ENCODE assay signal across 19 mouse cellular contexts in genomic region chr17:5407030-5407429, GRCm38 (mm10). TPM values are rescaled to one million over a fixed set of nuclear protein-coding genes. Genes with fewer than 3 reads are reported as not detected.
A peak's percentile ranks its signal among the peaks of the same experiment; 100 is the strongest.
DNase-seq lines count a peak whose midpoint lies in the region; ATAC-seq and TF ChIP-seq lines count a peak whose summit lies in the region.
"Had no signal": no experiment of that assay in that cellular context is flagged by ENCODE, and none has a peak within 500 bp of the region (broad histone marks: within the 10 kb centered on the region; RNA-seq: fewer than 3 reads in every experiment).

No protein-coding gene starts in this region.

- H3K27me3 ChIP-seq in heart, embryonic 13.5 days (replicated peaks) = peaks cover 44% of the 10 kb centered on the region
- no peaks in the 10 kb centered on the region for H3K27me3 ChIP-seq in kidney, postnatal 0 days (ENCODE audit: insufficient read depth, low read length)
- H3K27me3 ChIP-seq in MEL (ENCODE audit: control insufficient read depth in 1 of 2, insufficient read depth in 2 of 2, low read length in 2 of 2) = no peaks in the 10 kb centered on the region
- H3K27me3 ChIP-seq in liver, embryonic 13.5 days = peaks cover 14% of the 10 kb centered on the region; the same call in 1 of the 2 replicates
- H3K27me3 ChIP-seq: CH12.LX had no signal

- H3K4me3 ChIP-seq in heart, embryonic 13.5 days = peak overlapping the region; percentile 16; the same call in 1 of the 2 replicates
- H3K4me3 ChIP-seq in kidney, postnatal 0 days (replicated peaks; ENCODE audit: low read depth, low read length) = no peak overlapping the region
- peak overlapping the region; percentile 55 to 57 for H3K4me3 ChIP-seq in MEL (ENCODE audit: control insufficient read depth in 1 of 2, insufficient read depth in 1 of 2, low read depth in 2 of 2, low read length in 2 of 2)
- H3K4me3 ChIP-seq in liver, embryonic 13.5 days (replicated peaks) = no peak overlapping the region
- H3K4me3 ChIP-seq: limb, embryonic 15.5 days; midbrain, embryonic 12.5 days had no signal

- H3K9ac ChIP-seq in heart, embryonic 13.5 days = no peak overlapping the region
- H3K9ac ChIP-seq in kidney, postnatal 0 days (ENCODE audit: low read depth, low read length) = no peak overlapping the region
- peak overlapping the region; percentile 72 for H3K9ac ChIP-seq in MEL (ENCODE audit: control insufficient read depth, low read depth, low read length, poor library complexity, severe bottlenecking)
- H3K9ac ChIP-seq in liver, embryonic 13.5 days = no peak overlapping the region
- H3K9ac ChIP-seq: limb, embryonic 15.5 days; midbrain, embryonic 12.5 days had no signal

- H3K4me2 ChIP-seq in heart, embryonic 13.5 days = peak overlapping the region; percentile 47
- H3K4me2 ChIP-seq in kidney, postnatal 0 days (ENCODE audit: low read length) = peak overlapping the region; percentile 16; the same call in 1 of the 2 replicates
- H3K4me2 ChIP-seq in liver, embryonic 13.5 days = peak overlapping the region; percentile 39; the same call in 1 of the 2 replicates
- H3K4me2 ChIP-seq: limb, embryonic 15.5 days; midbrain, embryonic 12.5 days had no signal

- TF ChIP-seq POLR2A in MEL (IDR thresholded peaks at IDR 0.05; ENCODE audit: control insufficient read depth in 1 of 2, insufficient read depth in 1 of 2, low read depth in 1 of 2, low read length in 2 of 2, poor library complexity in 1 of 2) = no peak

- peaks cover 21% of the 10 kb centered on the region for H3K79me2 ChIP-seq in MEL (ENCODE audit: control insufficient read depth, insufficient read depth, low read length, poor library complexity)

- no peak overlapping the region for H3K27ac ChIP-seq in heart, embryonic 13.5 days (replicated peaks)
- H3K27ac ChIP-seq in kidney, postnatal 0 days = no peak overlapping the region
- H3K27ac ChIP-seq in MEL (ENCODE audit: control insufficient read depth, low read depth, low read length) = peak overlapping the region; percentile 73
- H3K27ac ChIP-seq in liver, embryonic 13.5 days = peak overlapping the region; percentile 48; the same call in 1 of the 2 replicates
- H3K27ac ChIP-seq: limb, embryonic 15.5 days; midbrain, embryonic 12.5 days had no signal

- TF ChIP-seq CTCF in kidney, postnatal 0 days (IDR thresholded peaks at IDR 0.05; ENCODE audit: low read depth) = no peak
- TF ChIP-seq CTCF in MEL (IDR thresholded peaks at IDR 0.05 in 2 of 3, conservative IDR thresholded peaks at IDR 0.05 in 1 of 3; ENCODE audit: control insufficient read depth in 1 of 3, insufficient read depth in 1 of 3, low read depth in 2 of 3, low read length in 3 of 3, poor library complexity in 1 of 3, severe bottlenecking in 1 of 3) = no peak

- H3K4me1 ChIP-seq in heart, embryonic 13.5 days = peaks cover 30% of the 10 kb centered on the region
- 0 out of 2 replicates have a peak, but pooled peaks cover 4% of the 10 kb centered on the region for H3K4me1 ChIP-seq in kidney, postnatal 0 days (replicated peaks; ENCODE audit: insufficient read depth, low read length)
- H3K4me1 ChIP-seq in MEL (ENCODE audit: control insufficient read depth in 1 of 2, insufficient read depth in 2 of 2, low read length in 2 of 2) = peaks cover 4 to 34% of the 10 kb centered on the region in 2 experiments; a peak in 3 of 4 replicates
- H3K4me1 ChIP-seq in liver, embryonic 13.5 days (replicated peaks) = peaks cover 32% of the 10 kb centered on the region

- no peak for DNase-seq in heart, postnatal 14 days
- no peak for DNase-seq in kidney, postnatal 0 days (ENCODE audit: low spot score)
- no peak for DNase-seq in kidney, postnatal 14 days
- peak; percentile 65 for DNase-seq in MEL (ENCODE audit: low read depth, low spot score)
- no peak for DNase-seq in liver, embryonic 13.5 days
- DNase-seq in cerebellum, adult 11 months = no peak
- DNase-seq in adrenal gland, postnatal 4 days (ENCODE audit: low spot score in 2 of 2) = no peak
- DNase-seq: adrenal gland, postnatal 10 days; cerebellum, adult 9-10 months; gastrocnemius, postnatal 10 days; heart, postnatal 36 days; lung, postnatal 36 days; spleen, adult 18-20 months had no signal

- TF ChIP-seq RAD21 in MEL (IDR thresholded peaks at IDR 0.05; ENCODE audit: low read depth, low read length) = no peak

- intact Hi-C loops in heart, postnatal 14 days (cut with DNase I) = no loop called here

- no peak for ATAC-seq in heart, embryonic 13.5 days (ENCODE audit: extremely low read depth, insufficient number of reproducible peaks, low FRiP score, low TSS enrichment)
- ATAC-seq in kidney, postnatal 0 days (replicated peaks; ENCODE audit: low FRiP score, low read depth) = no peak
- ATAC-seq in liver, embryonic 13.5 days (ENCODE audit: low read depth) = no peak

- TF ChIP-seq EP300 in MEL (IDR thresholded peaks at IDR 0.05; ENCODE audit: low read depth in 1 of 2, low read length in 2 of 2) = peak; percentile 22 to 56; a peak in 1 of 4 replicates

- peaks cover 22% of the 10 kb centered on the region for H3K36me3 ChIP-seq in heart, embryonic 13.5 days
- peaks cover 3% of the 10 kb centered on the region; the same call in 1 of the 2 replicates for H3K36me3 ChIP-seq in kidney, postnatal 0 days (ENCODE audit: insufficient read depth, low read length)
- H3K36me3 ChIP-seq in MEL (ENCODE audit: control insufficient read depth in 1 of 2, insufficient read depth in 2 of 2, low read length in 2 of 2) = peaks cover 3 to 32% of the 10 kb centered on the region in 2 experiments; a peak in 3 of 4 replicates
- H3K36me3 ChIP-seq in liver, embryonic 13.5 days = peaks cover 5% of the 10 kb centered on the region; the same call in 1 of the 2 replicates

- H3K9me3 ChIP-seq in heart, embryonic 13.5 days = no peaks in the 10 kb centered on the region
- no peaks in the 10 kb centered on the region for H3K9me3 ChIP-seq in kidney, postnatal 0 days (replicated peaks; ENCODE audit: low read length)
- H3K9me3 ChIP-seq in MEL (replicated peaks; ENCODE audit: insufficient read depth, low read length) = no peaks in the 10 kb centered on the region
- no peaks in the 10 kb centered on the region for H3K9me3 ChIP-seq in liver, embryonic 13.5 days (replicated peaks)
- H3K9me3 ChIP-seq: limb, embryonic 15.5 days; midbrain, embryonic 12.5 days had no signal

- 46% methylated on average over 6 of the region's 6 CpGs for WGBS in heart, embryonic 13.5 days
- 71% methylated on average over 6 of the region's 6 CpGs for WGBS in kidney, postnatal 0 days
- WGBS in liver, embryonic 13.5 days (ENCODE audit: insufficient replicate concordance) = 32% methylated on average over 6 of the region's 6 CpGs

TF ChIP-seq in MEL, 35 proteins besides CTCF, POLR2A, EP300 and RAD21:
- TF ChIP-seq GATA1 (IDR thresholded peaks at IDR 0.05; ENCODE audit: low read depth, low read length) (peak; percentile 51), NELFE (IDR thresholded peaks at IDR 0.05; ENCODE audit: low read depth, low read length) (no peak), ZMIZ1 (IDR thresholded peaks at IDR 0.05; ENCODE audit: low read depth, low read length) (no peak), MYC (IDR thresholded peaks at IDR 0.05; ENCODE audit: low read depth, low read length) (peak; percentile 17; the same call in 1 of the 2 replicates), CHD1 (IDR thresholded peaks at IDR 0.05; ENCODE audit: low read depth, low read length) (no peak), MYB (IDR thresholded peaks at IDR 0.05; ENCODE audit: low read depth, low read length) (no peak), TAL1 (IDR thresholded peaks at IDR 0.05; ENCODE audit: low read length) (0 out of 2 replicates have a peak, but pooled peaks have one; percentile 2), HCFC1 (IDR thresholded peaks at IDR 0.05; ENCODE audit: low read depth, low read length) (no peak), SIN3A (IDR thresholded peaks at IDR 0.05; ENCODE audit: low read length) (no peak), MAZ (IDR thresholded peaks at IDR 0.05; ENCODE audit: low read depth, low read length) (no peak), ETS1 (IDR thresholded peaks at IDR 0.05; ENCODE audit: low read depth, low read length) (peak; percentile 66), E2F4 (IDR thresholded peaks at IDR 0.05; ENCODE audit: borderline replicate concordance, low read depth, low read length) (no peak)

RNA-seq across cellular contexts. Expression of gene Ldhal6b, which starts 11.5 kb away (rescaled TPM):
- not detected in 2 replicates for polyA plus RNA-seq in heart, embryonic 13.5 days (2015; fragmentation: Nextera tagmentation; extraction: Ambion mirVana)
- under 1 TPM; 0.38 to 0.73 TPM for total RNA-seq in heart, postnatal 14 days (2021)
- not detected in 2 replicates for polyA plus RNA-seq in kidney, postnatal 0 days (2015; fragmentation: Nextera tagmentation; extraction: Ambion mirVana)
- total RNA-seq in MEL (2012; rRNA removed) = 0.31 and 0.39 TPM in 2 replicates
- polyA plus RNA-seq in MEL (2012; ENCODE audit: insufficient read depth in 1 of 2, insufficient read length in 2 of 2, low read depth in 1 of 2, low replicate concordance in 2 of 2, missing spikeins in 1 of 2) = not detected
- polyA plus RNA-seq in liver, embryonic 13.5 days (2015; fragmentation: Nextera tagmentation; extraction: Ambion mirVana) = not detected in 2 replicates
- 1 to 10 TPM; 1.6 to 2.4 TPM for total RNA-seq in adrenal gland, postnatal 4 days (2021)
- polyA plus RNA-seq: limb, embryonic 15.5 days; neural tube, embryonic 11.5 days; stomach, embryonic 14.5 days had no signal

RNA-seq across cellular contexts. Expression of gene Tmem242, which starts 33.0 kb away (rescaled TPM):
- 117 and 122 TPM in 2 replicates for polyA plus RNA-seq in heart, embryonic 13.5 days (2015; fragmentation: Nextera tagmentation; extraction: Ambion mirVana)
- 100 to 1,000 TPM; 129 to 137 TPM for total RNA-seq in heart, postnatal 14 days (2021)
- polyA plus RNA-seq in kidney, postnatal 0 days (2015; fragmentation: Nextera tagmentation; extraction: Ambion mirVana) = 130 and 139 TPM in 2 replicates
- total RNA-seq in MEL (2012; rRNA removed) = 27.0 and 28.2 TPM in 2 replicates
- 10 to 100 TPM in 1 of 2 experiments, not detected in 1; 49.2 TPM for polyA plus RNA-seq in MEL (2012; ENCODE audit: insufficient read depth in 1 of 2, insufficient read length in 2 of 2, low read depth in 1 of 2, low replicate concordance in 2 of 2, missing spikeins in 1 of 2)
- 54.1 and 55.9 TPM in 2 replicates for polyA plus RNA-seq in liver, embryonic 13.5 days (2015; fragmentation: Nextera tagmentation; extraction: Ambion mirVana)
- 100 to 1,000 TPM; 113 to 116 TPM for total RNA-seq in adrenal gland, postnatal 4 days (2021)

Comparison
In these comparisons a context has a peak if more than half of its experiments do, and no peak if none do; other contexts are left out.
1. H3K27ac ChIP-seq: peak in MEL (single experiment) and liver, embryonic 13.5 days (single experiment); none in heart, embryonic 13.5 days (single experiment) and kidney, postnatal 0 days (single experiment).
2. H3K4me3 ChIP-seq: peak in heart, embryonic 13.5 days (single experiment) and MEL (2 of 2); none in kidney, postnatal 0 days (single experiment) and liver, embryonic 13.5 days (single experiment).
3. Peak in every context shown above with its lines, with median percentiles within 50 percentile points of each other: H3K4me2 ChIP-seq.